Mouse (Mus musculus): Measurements from ENCODE around the gene Gripap1. TPM values are rescaled to one million over a fixed set of nuclear protein-coding genes. Genes with fewer than 3 reads are reported as not detected.
A peak's percentile ranks its signal among the peaks of the same experiment; 100 is the strongest.

The Gripap1 gene
- 22.1 and 25.6 TPM in 2 replicates for polyA plus RNA-seq (2015; fragmentation: Nextera tagmentation; extraction: Ambion mirVana)

DNA sequence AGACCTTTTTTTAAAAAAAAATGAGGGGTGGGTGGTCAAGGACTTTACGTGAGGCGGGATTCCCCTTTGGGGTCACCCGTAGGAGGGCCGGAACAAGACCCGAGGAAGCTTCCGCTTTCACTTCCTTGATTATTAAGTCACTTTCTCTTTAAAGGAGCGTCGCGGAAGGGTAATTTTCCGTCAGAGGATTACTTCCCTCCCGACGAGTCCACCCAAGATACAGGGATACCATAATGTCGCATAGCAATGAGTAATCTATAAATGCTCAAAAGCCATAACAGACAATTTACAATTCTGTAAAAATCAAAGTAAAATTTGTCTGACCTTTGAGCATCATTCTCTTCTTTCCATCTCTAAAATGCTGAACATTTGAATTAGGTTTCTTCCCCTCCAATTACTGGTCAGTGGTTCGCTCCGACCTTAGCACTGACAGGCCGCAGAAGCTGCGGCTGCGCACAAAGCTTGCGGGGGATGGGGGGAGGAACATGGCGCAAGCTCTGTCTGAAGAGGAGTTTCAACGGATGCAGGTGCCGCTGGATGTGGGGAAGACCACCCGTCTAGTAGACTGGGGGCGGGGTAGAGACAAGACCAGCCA lies at the start of gene Gripap1:
Gene Gripap1 (plus strand): TSS at position 224 of the 595 bp plus-strand sequence.
- Histone ChIP-seq H3K9me3 (ENCODE audit: low read length) (no peaks in the 10 kb centered on the region), H3K4me3 (ENCODE audit: low read depth, low read length) (peak within 1 kb of the TSS; percentile 45), H3K9ac (replicated peaks; ENCODE audit: low read depth) (0 out of 2 replicates have a peak within 1 kb of the TSS, but pooled peaks have one; percentile 34), H3K4me2 (replicated peaks; ENCODE audit: low read depth, low read length) (peak within 1 kb of the TSS; percentile 47), H3K36me3 (ENCODE audit: insufficient read depth, low read length) (no peaks in the 10 kb centered on the region), H3K27ac (ENCODE audit: low read length) (no peak within 1 kb of the TSS; the same call in 1 of the 2 replicates), H3K27me3 (replicated peaks; ENCODE audit: insufficient read depth, low read length) (no peaks in the 10 kb centered on the region), H3K4me1 (ENCODE audit: insufficient read depth, low read depth, low read length) (no peaks in the 10 kb centered on the region; the same call in 1 of the 2 replicates)
- TF ChIP-seq EP300 (IDR thresholded peaks at IDR 0.05): peak; percentile 47; the same call in 1 of the 2 replicates
- TF ChIP-seq CTCF (IDR thresholded peaks at IDR 0.05): no peak
- WGBS: 14% methylated on average over 24 of the region's 24 CpGs
- DNase-seq (ENCODE audit: low spot score) (peak; percentile 95), ATAC-seq (peak; percentile 94)

DNA sequence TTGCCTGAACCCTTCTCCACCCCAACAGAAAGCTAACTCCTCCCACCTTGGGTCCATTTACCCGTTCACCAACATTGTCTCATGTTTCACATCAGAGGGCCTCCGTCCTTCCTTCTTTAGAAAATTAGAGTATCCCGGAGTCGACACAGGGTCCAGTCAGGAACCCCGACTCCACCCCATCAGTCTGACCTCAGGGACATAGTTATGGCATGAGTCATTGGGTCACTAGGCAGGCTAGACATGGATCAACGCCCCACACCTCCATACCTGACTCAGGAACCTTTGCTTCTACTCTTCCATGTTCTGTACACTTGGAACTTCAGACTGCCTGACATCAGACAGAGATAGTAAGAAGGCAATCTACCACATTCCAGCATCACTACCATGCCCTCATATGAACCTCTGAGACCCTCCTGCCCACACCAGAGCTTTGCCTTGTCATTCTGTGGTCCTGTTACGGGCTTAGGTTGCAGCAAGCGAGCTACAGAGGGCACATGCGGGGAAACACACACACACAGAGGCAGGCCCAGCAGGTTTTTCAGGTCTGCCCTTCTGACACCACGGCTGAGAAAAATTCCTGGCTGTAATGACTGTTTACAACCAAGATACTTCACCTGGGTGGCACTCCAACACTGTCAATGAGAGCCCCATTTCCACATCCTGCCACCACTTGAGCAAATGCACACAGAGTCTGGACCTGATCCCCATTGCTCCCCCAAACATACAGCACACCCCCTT lies 49.3 kb upstream of the Gripap1 start:
- H3K27ac ChIP-seq (ENCODE audit: low read length): peak overlapping the region; percentile 84
- peak overlapping the region; percentile 33 for H3K4me2 ChIP-seq (replicated peaks; ENCODE audit: low read depth, low read length)
- H3K4me3 ChIP-seq (ENCODE audit: low read depth, low read length): peak overlapping the region; percentile 35
- peak; percentile 82 for ATAC-seq
- no peaks in the 10 kb centered on the region for H3K27me3 ChIP-seq (replicated peaks; ENCODE audit: insufficient read depth, low read length)
- no peak for TF ChIP-seq CTCF (IDR thresholded peaks at IDR 0.05)
- TF ChIP-seq EP300 (IDR thresholded peaks at IDR 0.05): peak; percentile 16; the same call in 1 of the 2 replicates
- DNase-seq (ENCODE audit: low spot score): peak; percentile 82
- no peaks in the 10 kb centered on the region for H3K9me3 ChIP-seq (ENCODE audit: low read length)
- H3K9ac ChIP-seq (replicated peaks; ENCODE audit: low read depth): no peak overlapping the region
- no peaks in the 10 kb centered on the region for H3K4me1 ChIP-seq (ENCODE audit: insufficient read depth, low read depth, low read length)
- 38% methylated on average over 10 of the region's 10 CpGs for WGBS
- H3K36me3 ChIP-seq (ENCODE audit: insufficient read depth, low read length): no peaks in the 10 kb centered on the region

DNA sequence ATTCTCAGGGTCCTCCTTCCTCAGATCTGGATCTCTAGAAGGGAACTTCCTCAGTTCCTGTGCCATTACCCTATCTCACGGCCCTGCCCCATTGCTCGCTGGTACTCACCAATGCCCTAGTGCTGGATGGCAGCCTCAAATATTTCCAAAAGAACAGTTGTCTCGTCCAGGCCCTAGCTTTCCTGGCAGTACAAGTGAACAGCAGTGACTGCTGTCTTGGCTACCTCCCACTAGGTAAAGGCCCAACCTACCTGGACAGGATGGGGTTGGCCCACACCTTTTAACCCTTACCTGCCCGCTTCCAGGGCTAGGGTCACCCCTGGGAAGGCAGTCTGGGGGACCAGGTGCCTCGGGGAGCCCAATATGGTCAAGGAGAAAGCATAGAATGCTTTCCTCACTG lies 48.5 kb upstream of the Gripap1 start:
- ATAC-seq: peak; percentile 59
- peak overlapping the region; percentile 35 for H3K4me3 ChIP-seq (ENCODE audit: low read depth, low read length)
- H3K9me3 ChIP-seq (ENCODE audit: low read length): no peaks in the 10 kb centered on the region
- peak overlapping the region; percentile 84 for H3K27ac ChIP-seq (ENCODE audit: low read length)
- WGBS: 51% methylated on average over 5 of the region's 5 CpGs
- H3K27me3 ChIP-seq (replicated peaks; ENCODE audit: insufficient read depth, low read length): no peaks in the 10 kb centered on the region
- H3K4me2 ChIP-seq (replicated peaks; ENCODE audit: low read depth, low read length): peak overlapping the region; percentile 27; the same call in 1 of the 2 replicates
- H3K36me3 ChIP-seq (ENCODE audit: insufficient read depth, low read length): no peaks in the 10 kb centered on the region
- H3K9ac ChIP-seq (replicated peaks; ENCODE audit: low read depth): no peak overlapping the region
- TF ChIP-seq CTCF (IDR thresholded peaks at IDR 0.05) (no peak), EP300 (IDR thresholded peaks at IDR 0.05) (no peak)
- DNase-seq (ENCODE audit: low spot score): peak; percentile 53
- H3K4me1 ChIP-seq (ENCODE audit: insufficient read depth, low read depth, low read length): no peaks in the 10 kb centered on the region

DNA sequence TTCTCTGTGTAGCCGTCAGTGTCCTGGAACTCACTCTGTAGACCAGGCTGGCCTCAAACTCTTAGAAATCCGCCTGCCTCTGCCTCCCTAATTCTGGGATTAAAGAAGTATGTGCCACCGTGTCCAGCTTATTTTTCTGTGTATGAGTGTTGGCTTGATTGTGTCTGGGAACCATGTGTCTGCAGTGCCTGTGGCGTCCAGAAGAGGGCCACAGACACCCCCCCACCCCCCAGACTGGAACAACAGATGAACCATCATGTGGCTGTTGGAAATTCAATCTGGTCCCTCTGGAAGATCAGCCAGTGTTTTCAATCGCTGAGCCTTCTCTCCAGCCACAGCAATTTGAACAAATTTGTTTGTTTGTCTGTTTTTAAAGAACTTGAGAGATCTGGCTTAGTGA lies 46.1 kb upstream of the Gripap1 start:
- H3K4me1 ChIP-seq (ENCODE audit: insufficient read depth, low read depth, low read length): no peaks in the 10 kb centered on the region
- DNase-seq (ENCODE audit: low spot score): no peak
- H3K27me3 ChIP-seq (replicated peaks; ENCODE audit: insufficient read depth, low read length): no peaks in the 10 kb centered on the region
- H3K36me3 ChIP-seq (ENCODE audit: insufficient read depth, low read length): no peaks in the 10 kb centered on the region
- WGBS: 49% methylated on average over 5 of the region's 5 CpGs
- H3K9ac ChIP-seq (replicated peaks; ENCODE audit: low read depth): no peak overlapping the region
- H3K27ac ChIP-seq (ENCODE audit: low read length): no peak overlapping the region
- H3K4me3 ChIP-seq (ENCODE audit: low read depth, low read length): no peak overlapping the region
- H3K4me2 ChIP-seq (replicated peaks; ENCODE audit: low read depth, low read length): no peak overlapping the region
- no peaks in the 10 kb centered on the region for H3K9me3 ChIP-seq (ENCODE audit: low read length)
- TF ChIP-seq CTCF (IDR thresholded peaks at IDR 0.05): peak; percentile 48
- TF ChIP-seq EP300 (IDR thresholded peaks at IDR 0.05): no peak
- ATAC-seq: no peak

DNA sequence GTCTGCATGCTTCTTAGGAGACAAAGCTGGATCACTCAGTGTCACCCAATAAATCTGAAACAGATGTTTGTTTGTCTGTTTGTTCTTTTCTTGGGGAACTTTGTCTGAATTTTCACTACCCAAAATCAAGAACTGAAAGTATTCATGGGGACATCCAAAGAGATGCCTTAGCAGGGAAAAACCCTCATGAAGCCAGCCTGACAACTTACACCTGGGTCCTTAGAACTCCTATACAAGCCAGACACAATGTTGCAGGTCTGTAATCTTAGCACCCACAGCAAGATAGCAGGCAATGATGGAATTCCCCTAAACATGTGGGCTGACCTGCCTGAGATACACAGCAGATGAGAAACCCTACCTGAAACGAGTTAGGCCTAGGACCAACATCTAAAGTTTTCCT lies 44.6 kb upstream of the Gripap1 start:
- H3K4me1 ChIP-seq (ENCODE audit: insufficient read depth, low read depth, low read length): no peaks in the 10 kb centered on the region
- H3K36me3 ChIP-seq (ENCODE audit: insufficient read depth, low read length): no peaks in the 10 kb centered on the region
- H3K9ac ChIP-seq (replicated peaks; ENCODE audit: low read depth): no peak overlapping the region
- no peak overlapping the region for H3K4me2 ChIP-seq (replicated peaks; ENCODE audit: low read depth, low read length)
- H3K9me3 ChIP-seq (ENCODE audit: low read length): no peaks in the 10 kb centered on the region
- H3K27ac ChIP-seq (ENCODE audit: low read length): no peak overlapping the region
- no peak overlapping the region for H3K4me3 ChIP-seq (ENCODE audit: low read depth, low read length)
- TF ChIP-seq EP300 (IDR thresholded peaks at IDR 0.05) (no peak), CTCF (IDR thresholded peaks at IDR 0.05) (no peak)
- no peak for DNase-seq (ENCODE audit: low spot score)
- WGBS: 40% methylated on average over 1 of the region's 1 CpGs
- H3K27me3 ChIP-seq (replicated peaks; ENCODE audit: insufficient read depth, low read length): no peaks in the 10 kb centered on the region
- no peak for ATAC-seq

DNA sequence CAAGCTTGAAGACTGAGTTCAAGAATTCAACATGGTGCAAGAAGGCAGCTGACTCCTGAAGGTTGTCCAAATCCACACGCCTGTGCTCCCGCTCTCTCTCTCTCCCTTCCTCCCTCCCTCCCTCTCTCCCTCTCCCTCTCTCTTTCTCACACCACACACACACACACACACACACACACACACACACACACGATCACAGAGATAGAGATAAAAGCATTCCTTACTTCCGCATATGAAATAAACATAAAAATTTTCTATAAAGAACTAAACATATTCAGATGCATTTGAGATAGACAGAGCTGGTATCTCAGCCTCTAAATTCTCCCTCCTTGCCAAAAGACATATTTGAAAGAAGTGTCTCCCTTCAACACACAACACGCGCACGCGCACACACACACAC lies 44.1 kb upstream of the Gripap1 start:
- ATAC-seq: no peak
- TF ChIP-seq CTCF (IDR thresholded peaks at IDR 0.05) (no peak), EP300 (IDR thresholded peaks at IDR 0.05) (no peak)
- Histone ChIP-seq H3K4me3 (ENCODE audit: low read depth, low read length) (no peak overlapping the region), H3K9ac (replicated peaks; ENCODE audit: low read depth) (no peak overlapping the region), H3K27me3 (replicated peaks; ENCODE audit: insufficient read depth, low read length) (no peaks in the 10 kb centered on the region), H3K4me2 (replicated peaks; ENCODE audit: low read depth, low read length) (no peak overlapping the region), H3K4me1 (ENCODE audit: insufficient read depth, low read depth, low read length) (no peaks in the 10 kb centered on the region), H3K27ac (ENCODE audit: low read length) (no peak overlapping the region), H3K36me3 (ENCODE audit: insufficient read depth, low read length) (no peaks in the 10 kb centered on the region), H3K9me3 (ENCODE audit: low read length) (no peaks in the 10 kb centered on the region)
- no peak for DNase-seq (ENCODE audit: low spot score)
- 67% methylated on average over 8 of the region's 8 CpGs for WGBS

Data from lung, postnatal 0 days (tissue).